Mouse (Mus musculus) macrophage (primary cell): ENCODE results near the gene Mctp1. TPM values are rescaled to one million over a fixed set of nuclear protein-coding genes. Genes with fewer than 3 reads are reported as not detected.
"Not testable (repeated sequence)": the region's sequence is repeated elsewhere in the genome, so short reads cannot be mapped to it uniquely, and the experiment has no call there.

Experiments used
- H3K27ac ChIP-seq: fragments of 350-480 bp; formaldehyde crosslinking; 2 replicates; pipeline ENCODE4 v1.9.0; 2021
- H3K36me3 ChIP-seq: fragments of 350-480 bp; formaldehyde crosslinking; 2 replicates; pipeline ENCODE4 v1.9.0; 2021; ENCODE audit errors: inconsistent target
- H3K4me3 ChIP-seq: fragments of 350-480 bp; formaldehyde crosslinking; 2 replicates; pipeline ENCODE4 v1.9.0; 2021; ENCODE audit errors: inconsistent target
- H3K79me2 ChIP-seq: fragments of 350-480 bp; formaldehyde crosslinking; 2 replicates; pipeline ENCODE4 v1.9.0; 2021; ENCODE audit errors: inconsistent target
- WGBS: methylation state at CpG from one replicate; pipeline ENCODE4 v1.1.7; 2026; ENCODE audit warnings: inconsistent platforms; ENCODE audit not compliant: missing documents; 5-methylcytosine and 5-hydroxymethylcytosine counted together
- polyA plus RNA-seq: library from polyadenylated mRNA; stranded (reverse); fragments of 250-400 nt; gene quantifications from 3 replicates; pipeline ENCODE4 v1.2.4, GENCODE M21; 2018; ENCODE audit warnings: inconsistent platforms

Gene Mctp1
- polyA plus RNA-seq, 1 experiment from 2014 or later = 20.2 TPM

DNA sequence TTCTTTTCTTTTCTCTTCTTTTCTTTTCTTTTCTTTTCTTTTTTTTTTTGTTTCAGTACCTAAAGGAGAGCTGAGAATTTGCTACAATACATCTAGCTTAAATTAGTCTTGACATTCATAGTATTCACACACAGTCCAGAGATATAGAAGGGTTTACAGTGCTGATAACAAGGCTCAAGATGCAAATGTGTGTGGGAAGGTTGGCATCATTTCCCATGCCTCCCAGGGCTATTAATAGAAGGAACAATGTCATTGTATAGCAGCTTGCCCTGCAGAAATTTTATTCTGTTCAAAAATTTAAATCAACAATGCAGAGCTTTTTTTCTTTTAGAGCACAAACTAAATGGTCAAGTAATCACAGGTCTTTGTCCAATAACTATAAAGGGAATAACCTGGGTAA is 564.9 kb downstream of the Mctp1 start:
- Histone ChIP-seq H3K79me2 (no peaks in the 10 kb centered on the region), H3K4me3 (no peak overlapping the region), H3K27ac (no peak overlapping the region), H3K36me3 (no peaks in the 10 kb centered on the region)

DNA sequence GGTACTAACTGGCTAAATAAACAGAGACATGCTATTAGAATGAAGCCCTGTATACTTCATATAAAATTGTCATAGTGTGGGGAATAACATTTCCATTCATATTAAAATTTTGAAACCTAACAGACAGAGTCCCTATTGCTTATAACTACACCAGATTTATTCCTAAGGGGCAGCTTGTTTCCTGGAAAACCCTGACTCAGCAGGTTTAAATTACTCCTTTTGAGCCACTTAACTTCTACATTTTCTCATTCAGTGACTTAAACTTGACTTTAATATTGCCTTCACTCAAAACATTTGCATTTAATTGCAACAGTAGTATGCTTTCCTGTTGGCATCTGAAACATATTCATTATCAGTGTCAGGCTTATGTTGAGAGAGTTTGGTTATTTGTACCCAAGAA is 583.3 kb downstream of the Mctp1 start:
- Histone ChIP-seq H3K27ac (no peak overlapping the region), H3K36me3 (no peaks in the 10 kb centered on the region), H3K79me2 (no peaks in the 10 kb centered on the region), H3K4me3 (no peak overlapping the region)

DNA sequence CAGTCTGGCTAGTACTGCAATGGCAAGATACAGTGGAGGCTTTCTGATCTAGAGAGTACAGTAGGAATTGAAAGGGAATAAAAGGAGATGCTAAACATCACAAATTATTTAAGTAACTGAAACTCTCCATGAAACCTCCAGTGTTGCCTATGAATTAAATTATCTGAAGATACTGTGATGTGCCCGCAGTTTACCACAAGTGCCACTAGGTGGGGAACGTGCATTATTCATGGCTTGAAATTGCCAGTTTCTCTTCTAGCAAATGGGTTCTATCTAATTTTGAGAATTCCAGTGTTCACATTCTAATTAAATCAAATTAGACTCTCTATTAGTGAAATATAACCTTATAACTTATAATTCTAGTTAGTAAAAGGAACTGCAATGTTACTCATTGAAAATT is 585.1 kb downstream of the Mctp1 start:
- Histone ChIP-seq H3K27ac (no peak overlapping the region), H3K4me3 (no peak overlapping the region), H3K79me2 (no peaks in the 10 kb centered on the region), H3K36me3 (no peaks in the 10 kb centered on the region)
- WGBS = 23% methylated on average over 2 of the region's 2 CpGs

DNA sequence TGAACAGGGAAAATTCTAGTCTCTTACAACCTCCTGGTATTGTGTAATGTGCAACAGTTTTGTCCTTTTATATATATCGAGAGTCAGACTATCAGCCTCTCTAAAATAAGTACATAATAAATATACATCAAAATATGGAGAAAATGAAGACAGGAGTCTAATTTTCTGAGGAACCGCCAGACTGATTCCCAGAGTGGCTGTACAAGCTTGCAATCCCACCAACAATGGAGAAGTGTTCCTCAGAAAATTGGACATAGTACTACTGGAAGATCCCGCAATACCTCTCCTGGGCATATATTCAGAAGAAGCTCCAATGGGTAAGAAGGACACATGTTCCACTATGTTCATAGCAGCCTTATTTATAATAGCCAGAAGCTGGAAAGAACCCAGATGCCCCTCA is 586.7 kb downstream of the Mctp1 start:
- H3K36me3 ChIP-seq, H3K79me2 ChIP-seq, H3K27ac ChIP-seq, H3K4me3 ChIP-seq: not testable (repeated sequence)
- 97% methylated on average over 3 of the region's 3 CpGs for WGBS

DNA sequence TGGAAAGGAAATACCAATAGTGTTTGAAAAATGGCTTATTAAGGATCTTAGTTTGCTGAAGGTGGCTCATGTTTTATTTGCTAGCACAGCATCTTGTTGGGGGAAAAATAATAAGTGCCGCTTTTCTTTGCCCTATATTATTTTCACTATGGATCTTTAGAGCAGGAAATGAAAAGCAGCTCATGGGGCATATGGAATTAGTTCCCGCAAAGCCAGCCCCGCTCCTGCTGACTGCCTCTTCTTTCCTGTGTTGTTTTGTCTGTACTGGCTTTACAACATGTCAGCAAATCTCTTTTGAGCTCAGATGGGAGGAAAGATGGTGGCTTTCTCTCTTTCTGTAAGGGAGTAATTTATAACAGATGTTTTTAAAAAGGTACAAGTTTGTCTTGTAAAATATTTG is 618.3 kb downstream of the Mctp1 start:
- Histone ChIP-seq H3K27ac (no peak overlapping the region), H3K36me3 (no peaks in the 10 kb centered on the region), H3K79me2 (no peaks in the 10 kb centered on the region), H3K4me3 (no peak overlapping the region)
- WGBS = 95% methylated on average over 3 of the region's 3 CpGs

DNA sequence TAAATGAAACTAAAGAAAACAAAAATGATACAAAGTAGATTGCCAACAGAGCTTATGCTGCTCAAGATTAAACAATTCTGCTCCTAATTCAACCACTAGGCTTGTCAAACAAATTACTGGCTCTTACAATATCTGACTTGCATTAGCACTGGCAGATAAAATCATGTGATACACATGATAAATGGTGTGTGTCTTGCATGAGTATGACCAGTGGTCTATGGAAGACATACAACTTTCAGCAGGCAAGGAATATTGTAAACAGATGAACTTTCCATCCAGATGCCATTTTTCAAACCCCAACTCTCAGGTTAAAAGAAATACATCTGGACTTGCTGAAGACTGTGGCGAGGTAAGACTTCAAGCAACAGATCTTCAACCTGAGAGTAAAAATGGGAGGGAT is 619.3 kb downstream of the Mctp1 start:
- Histone ChIP-seq H3K27ac (no peak overlapping the region), H3K4me3 (no peak overlapping the region), H3K79me2 (no peaks in the 10 kb centered on the region), H3K36me3 (no peaks in the 10 kb centered on the region)
- 91% methylated on average over 1 of the region's 1 CpGs for WGBS

DNA sequence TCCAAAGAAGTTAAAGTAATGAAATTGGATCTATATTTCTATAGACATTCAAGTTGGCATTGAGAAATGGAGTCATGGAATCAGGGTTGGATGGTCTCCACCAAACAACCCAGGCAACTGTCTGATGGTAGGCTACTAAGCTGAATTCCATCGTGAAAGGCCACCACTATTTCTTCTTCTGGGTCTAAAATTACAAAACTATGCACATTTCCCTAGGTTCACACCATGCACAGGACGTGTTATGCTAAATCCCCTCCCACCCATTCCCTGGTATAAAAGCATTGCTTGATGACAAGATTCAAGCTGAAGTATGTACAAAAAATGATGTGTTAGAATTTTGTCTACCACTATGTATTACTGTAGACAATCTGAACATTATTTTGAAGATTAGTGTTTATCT is 634.5 kb downstream of the Mctp1 start:
- no peaks in the 10 kb centered on the region for H3K79me2 ChIP-seq
- 89% methylated on average over 2 of the region's 2 CpGs for WGBS
- H3K4me3 ChIP-seq = no peak overlapping the region
- no peak overlapping the region for H3K27ac ChIP-seq
- H3K36me3 ChIP-seq = no peaks in the 10 kb centered on the region

DNA sequence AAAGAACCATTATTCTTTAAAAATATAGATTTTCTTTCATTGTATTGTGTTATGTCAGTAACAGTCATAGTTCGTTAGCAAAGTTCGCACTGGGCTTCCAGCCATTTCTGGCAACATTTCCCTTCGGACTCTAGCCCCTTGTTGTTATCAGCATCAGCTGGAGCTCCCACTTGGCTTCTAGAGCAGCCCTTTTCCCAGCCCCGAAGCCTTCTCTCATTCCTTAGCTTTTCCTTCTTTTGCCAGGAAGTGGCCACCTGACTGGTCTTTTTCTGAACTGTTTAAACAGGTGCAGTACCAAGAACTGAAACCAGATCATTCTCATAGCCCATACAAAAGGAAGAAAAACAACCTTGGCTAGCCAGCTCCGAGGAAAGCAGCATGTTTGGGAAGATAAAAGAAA is 645.3 kb downstream of the Mctp1 start:
- no peaks in the 10 kb centered on the region for H3K79me2 ChIP-seq
- 95% methylated on average over 5 of the region's 5 CpGs for WGBS
- no peak overlapping the region for H3K4me3 ChIP-seq
- no peaks in the 10 kb centered on the region for H3K36me3 ChIP-seq
- H3K27ac ChIP-seq = no peak overlapping the region

DNA sequence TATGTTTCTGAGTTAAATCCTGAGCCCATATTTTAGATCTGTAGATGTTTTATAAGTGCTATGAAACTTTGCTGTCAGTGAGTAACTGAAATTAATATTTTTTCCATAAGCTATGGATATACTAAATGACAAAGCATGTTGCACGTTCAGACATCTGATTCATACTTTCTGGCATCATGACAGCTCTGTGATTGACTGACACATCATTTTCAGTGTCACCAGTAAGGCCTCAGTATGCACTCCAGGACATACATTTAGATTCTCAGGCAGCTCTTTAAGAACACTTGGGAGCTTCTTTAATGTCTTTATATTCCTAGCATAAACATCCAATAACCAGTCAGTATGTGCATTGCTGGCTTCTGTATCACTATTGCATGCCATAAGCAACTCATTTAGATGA is 659.0 kb downstream of the Mctp1 start:
- 54% methylated on average over 1 of the region's 1 CpGs for WGBS
- no peaks in the 10 kb centered on the region for H3K36me3 ChIP-seq

DNA sequence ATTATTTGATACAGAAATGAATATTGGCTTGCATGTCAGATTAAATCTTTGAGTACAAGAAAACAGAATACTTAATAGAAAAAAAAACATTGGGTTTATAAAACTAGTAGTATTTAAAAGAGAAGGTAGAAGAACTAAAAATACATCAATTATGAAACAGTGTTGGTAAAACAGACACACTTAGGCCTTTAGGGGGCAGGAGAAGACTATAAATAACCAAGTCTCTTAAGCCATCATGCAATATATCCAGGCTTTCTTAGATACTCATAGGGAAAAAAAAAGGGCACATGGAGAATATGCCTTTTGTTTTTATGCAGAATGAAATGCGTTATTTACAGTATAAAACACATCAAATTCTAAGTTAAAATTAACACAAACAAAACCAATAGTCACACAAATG is 661.0 kb downstream of the Mctp1 start:
- Histone ChIP-seq H3K36me3 (no peaks in the 10 kb centered on the region), H3K79me2 (no peaks in the 10 kb centered on the region), H3K4me3 (no peak overlapping the region), H3K27ac (no peak overlapping the region)
- 100% methylated on average over 1 of the region's 1 CpGs for WGBS

More for the DNA sequence above, 659.0 kb downstream of the Mctp1 start:
- Histone ChIP-seq H3K79me2 (no peaks in the 10 kb centered on the region), H3K27ac (no peak overlapping the region), H3K4me3 (no peak overlapping the region)

DNA sequence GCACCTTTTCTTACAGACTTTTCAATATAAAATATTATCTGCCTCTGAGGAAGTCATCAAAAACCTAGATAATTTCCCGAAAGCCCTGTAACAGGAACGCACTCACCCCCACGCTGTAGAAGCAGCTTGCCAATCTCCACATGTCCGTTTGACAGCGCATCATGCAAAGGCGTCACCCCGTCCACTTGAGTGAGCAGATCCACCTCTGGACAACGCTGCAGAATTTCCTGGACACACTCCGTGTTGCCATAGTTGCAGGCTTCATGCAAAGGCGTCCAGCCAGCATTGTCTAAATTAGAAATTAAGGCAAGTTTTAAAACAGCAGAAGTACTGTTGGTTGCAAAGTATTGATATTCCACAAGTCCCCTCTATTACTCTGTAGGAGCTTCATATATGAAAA is 662.1 kb downstream of the Mctp1 start:
- Histone ChIP-seq H3K27ac (no peak overlapping the region), H3K4me3 (no peak overlapping the region), H3K36me3 (no peaks in the 10 kb centered on the region), H3K79me2 (no peaks in the 10 kb centered on the region)
- 91% methylated on average over 10 of the region's 10 CpGs for WGBS

DNA sequence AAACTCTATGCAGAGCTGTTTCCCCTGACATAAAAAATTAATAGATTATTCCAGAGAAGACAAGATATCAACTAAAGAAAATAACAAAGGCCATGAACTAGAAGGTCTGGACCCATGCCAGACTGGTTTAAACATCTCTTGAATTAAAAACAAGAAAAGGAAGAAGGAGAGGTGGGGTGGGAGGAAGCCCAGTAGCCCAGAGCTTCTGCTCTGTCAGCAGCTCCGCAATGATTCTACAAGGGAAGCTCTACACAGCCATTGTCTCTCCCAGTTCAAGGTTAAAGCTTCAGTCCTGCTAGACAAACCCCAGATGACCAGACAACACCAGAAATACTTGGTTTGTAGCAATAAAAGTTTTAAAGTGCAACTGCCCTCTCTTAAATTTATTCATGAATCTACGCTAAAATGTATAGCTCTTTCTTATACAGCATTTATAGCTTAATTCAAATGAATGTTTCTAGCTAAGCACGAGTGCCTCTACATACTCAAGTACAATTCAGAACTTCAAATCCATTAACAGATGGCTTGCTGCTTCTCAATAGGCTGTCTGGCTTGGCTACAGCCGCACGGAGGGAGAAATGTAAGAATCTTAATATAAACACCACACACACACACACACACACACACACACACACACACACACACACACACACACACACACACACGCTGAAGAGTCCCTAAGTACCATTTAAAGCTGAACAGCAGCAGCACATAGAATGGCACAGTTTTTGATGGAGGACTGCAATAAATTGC is 663.0 kb downstream of the Mctp1 start:
- no peaks in the 10 kb centered on the region for H3K79me2 ChIP-seq
- no peak overlapping the region for H3K4me3 ChIP-seq
- 89% methylated on average over 4 of the region's 6 CpGs for WGBS
- no peak overlapping the region for H3K27ac ChIP-seq
- no peaks in the 10 kb centered on the region for H3K36me3 ChIP-seq

DNA sequence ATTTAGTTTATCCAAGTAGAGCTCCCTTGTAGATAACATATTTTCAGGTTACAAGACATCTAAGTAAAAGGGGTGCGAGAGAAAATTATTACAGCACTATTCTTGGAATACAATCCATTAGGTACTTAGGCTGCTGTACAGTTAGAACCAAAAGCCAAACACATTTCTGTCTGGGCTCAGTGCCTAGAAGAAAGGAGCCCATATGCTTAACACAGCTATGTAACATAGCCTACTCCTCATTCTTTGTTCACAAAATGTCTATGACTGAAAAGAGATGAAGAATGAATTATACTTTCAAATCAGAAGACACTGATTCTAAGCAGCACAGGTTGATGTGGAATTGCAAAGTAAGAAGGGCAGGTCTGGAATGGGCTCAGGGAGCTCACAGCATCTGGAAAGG is 664.1 kb downstream of the Mctp1 start:
- Histone ChIP-seq H3K36me3 (no peaks in the 10 kb centered on the region), H3K79me2 (no peaks in the 10 kb centered on the region), H3K4me3 (no peak overlapping the region), H3K27ac (no peak overlapping the region)
- WGBS = 95% methylated on average over 1 of the region's 1 CpGs

DNA sequence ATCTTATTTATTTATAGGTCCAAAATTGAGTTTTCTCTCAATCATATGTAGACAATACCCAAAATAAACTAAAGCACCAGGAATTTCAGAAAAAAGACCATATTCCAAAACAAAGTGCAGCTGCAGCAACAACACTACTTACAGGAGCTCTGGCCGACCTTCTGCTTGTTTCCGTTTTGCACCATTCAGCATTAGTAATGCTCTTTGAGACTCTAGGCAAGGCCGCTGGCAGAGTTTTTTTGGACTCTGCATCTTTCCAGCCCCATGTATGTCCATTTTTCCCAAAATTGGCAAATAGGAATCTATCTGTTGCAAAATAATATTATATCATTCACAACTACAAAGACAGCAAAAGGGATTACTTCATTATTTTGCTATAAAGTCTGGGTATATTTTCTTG is 665.4 kb downstream of the Mctp1 start:
- WGBS = 95% methylated on average over 3 of the region's 3 CpGs
- H3K36me3 ChIP-seq = no peaks in the 10 kb centered on the region
- H3K27ac ChIP-seq = no peak overlapping the region
- no peaks in the 10 kb centered on the region for H3K79me2 ChIP-seq
- H3K4me3 ChIP-seq = no peak overlapping the region

DNA sequence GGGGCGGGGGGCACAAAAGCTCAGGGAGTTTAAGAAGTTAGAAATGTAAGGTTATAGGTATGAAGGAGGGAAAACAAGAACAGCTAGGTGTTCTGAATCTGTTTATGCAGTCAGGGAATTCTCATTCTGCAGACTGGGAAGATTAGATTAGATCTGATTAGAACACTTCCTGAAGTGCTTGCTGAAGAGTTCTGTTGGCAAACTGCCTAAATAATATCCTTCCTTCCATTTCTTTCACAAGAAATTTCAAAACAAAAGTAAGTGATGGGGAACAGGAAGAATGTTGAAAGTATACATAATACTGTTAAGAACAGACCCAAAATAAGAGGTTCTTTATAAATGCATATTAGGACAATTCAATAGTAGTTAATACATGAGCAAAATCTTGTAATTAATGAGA is 678.9 kb downstream of the Mctp1 start:
- WGBS = 100% methylated on average over 1 of the region's 1 CpGs
- H3K79me2 ChIP-seq = no peaks in the 10 kb centered on the region
- H3K27ac ChIP-seq = no peak overlapping the region
- no peak overlapping the region for H3K4me3 ChIP-seq
- H3K36me3 ChIP-seq = no peaks in the 10 kb centered on the region

DNA sequence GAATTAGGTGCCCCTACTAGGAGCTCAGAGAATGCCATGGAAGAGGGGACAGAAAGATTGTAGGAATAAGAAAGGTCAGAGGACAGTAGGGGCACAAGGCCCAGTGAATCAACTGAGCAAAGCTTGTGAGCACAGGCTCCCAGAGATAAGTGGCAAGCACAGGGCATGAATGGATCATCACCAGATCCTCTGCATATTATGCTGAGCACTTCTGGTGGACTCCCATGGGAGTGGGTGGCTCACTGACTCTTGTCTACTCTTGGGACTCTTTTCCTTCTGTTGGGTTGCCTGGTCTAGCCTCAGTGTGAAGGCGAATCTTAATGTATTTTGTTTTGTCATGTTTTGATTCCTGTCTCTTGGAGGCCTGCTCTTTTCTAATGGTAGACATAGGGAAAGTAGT is 684.5 kb downstream of the Mctp1 start:
- Histone ChIP-seq H3K27ac (no peak overlapping the region), H3K36me3 (no peaks in the 10 kb centered on the region), H3K4me3 (no peak overlapping the region), H3K79me2 (no peaks in the 10 kb centered on the region)
- 82% methylated on average over 1 of the region's 1 CpGs for WGBS
